Mouse (Mus musculus) urinary bladder, postnatal 36 days (tissue): ENCODE results near the gene Ap1b1.
A peak's percentile ranks its signal among the peaks of the same experiment; 100 is the strongest.

Experiments used
- DNase-seq, 2 experiments: peaks; one replicate each; pipeline ENCODE4 v3.0.0; 2022; ENCODE audit warnings: low spot score in 2 of 2, mixed read lengths in 1 of 2

Gene Ap1b1

DNA sequence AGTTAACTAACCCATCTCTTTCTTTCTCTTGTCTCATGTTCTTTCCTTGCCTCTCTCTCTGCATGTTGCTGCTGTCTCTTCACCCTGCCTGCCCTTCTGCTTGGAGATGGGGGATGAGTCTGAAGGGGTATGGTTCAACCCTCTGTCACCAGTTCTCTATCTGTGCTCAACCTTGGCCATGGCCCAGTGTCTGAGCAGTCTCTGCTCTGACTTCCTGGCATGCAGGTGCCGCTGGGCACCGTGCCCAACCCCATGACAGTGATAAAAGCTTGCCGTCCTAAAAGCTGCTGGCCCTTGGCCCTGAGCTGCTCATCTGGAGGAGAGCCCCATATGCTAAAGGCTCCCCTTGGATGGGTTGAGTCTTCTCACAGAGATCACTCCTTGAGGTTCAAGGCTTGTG, 46.5 kb downstream of the Ap1b1 start:
- no peak for DNase-seq

DNA sequence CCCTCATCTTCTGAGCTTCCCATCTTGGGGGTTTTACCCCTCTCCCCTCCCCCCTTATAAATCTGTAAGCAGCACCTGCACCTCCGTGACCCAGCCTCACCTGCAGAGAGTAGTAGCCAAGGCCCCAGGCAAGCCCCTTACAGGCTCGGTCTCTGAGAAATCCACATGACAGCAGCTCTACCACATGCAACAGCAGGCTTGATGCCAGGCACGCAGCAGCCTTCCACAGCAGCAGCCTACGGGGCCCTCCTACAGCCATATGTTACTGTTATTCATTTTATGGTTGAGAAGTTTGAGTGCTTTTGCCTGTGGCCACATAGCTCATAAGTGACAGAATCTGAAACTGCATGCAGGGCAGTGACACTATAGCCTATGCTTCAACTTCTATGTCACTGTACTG, 48.8 kb downstream of the Ap1b1 start:
- no peak for DNase-seq

DNA sequence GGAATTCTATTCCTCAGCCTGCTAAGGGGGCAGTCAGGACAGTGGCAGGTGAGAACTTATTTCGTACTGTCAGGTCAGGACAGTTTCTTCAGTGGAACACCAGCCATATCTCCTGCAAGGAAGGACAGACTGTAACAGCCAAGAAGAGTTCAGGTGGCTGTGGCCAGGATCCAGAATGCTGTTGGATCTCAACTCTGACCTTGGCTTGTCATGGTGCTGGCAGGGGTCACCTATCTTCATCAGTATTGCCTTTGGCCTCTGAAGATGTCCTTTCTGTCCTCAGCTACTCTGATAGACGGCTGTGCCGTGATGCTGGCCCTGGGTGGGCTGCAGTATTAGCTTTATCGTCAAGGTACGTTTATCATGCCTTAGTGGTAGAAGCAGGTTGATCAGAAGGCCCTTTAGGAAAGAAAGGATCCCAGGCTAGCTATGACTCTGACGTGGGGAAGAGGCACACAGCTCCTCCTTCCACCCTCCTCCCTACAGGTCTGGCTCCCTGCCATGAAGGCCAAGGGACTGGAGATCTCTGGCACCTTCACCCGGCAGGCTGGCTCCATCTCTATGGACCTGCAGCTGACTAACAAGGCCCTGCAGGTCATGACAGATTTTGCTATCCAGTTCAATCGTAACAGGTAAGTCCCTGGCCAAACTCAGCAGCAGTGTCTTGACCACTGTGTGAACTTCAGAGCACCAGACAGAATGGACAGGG, 50.7 kb downstream of the Ap1b1 start:
- DNase-seq: peak; percentile 60 to 82

DNA sequence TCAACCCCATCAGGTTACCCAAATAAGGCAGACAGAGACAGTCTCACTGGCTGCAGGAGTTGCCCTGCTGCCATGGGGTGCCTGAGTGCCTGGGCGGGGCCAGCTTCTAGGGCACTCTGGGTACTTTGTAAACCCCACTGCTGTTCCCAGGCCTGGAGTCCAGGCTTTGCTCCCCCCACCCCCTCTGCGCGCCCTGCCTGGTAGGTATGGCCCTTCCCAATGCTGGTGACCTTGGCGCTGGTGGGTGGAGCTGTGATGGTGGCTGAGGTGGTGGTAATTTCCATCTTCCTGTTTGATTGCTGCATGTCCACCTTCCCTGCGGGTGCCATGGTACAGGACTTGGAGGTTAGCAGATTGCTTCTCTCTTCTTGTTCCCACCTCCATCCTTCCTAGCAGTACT, 54.0 kb downstream of the Ap1b1 start:
- no peak for DNase-seq

DNA sequence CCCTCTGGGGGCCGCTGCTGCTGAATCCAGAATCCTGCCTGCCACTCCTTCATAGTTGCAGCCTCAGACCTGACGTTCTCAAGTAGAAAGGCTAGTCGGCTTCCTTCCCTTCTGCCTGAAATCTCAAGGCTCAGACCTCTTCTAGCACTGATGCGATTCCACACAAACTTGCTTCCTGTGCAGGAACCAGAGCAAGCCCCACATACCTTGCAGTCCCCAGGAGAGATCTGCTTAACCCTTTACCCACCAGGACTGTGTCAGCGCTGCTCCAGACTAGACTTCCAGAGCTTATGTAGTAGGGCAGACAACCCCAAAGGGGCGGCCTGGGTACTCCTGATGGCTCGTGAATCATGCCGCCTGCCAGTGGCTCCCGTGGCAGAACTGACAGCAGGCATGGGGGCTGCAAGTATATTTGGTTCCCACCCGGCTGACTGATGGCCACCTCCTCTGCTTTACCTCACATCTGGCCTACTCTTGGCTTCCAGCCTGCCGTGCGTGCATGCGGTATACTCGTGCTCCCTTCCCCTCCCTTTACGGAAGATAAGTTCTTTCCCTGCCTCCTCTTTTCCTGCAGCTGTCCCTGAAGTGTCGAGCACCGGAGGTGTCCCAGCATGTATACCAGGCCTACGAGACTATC, 54.6 kb downstream of the Ap1b1 start:
- no peak for DNase-seq

DNA sequence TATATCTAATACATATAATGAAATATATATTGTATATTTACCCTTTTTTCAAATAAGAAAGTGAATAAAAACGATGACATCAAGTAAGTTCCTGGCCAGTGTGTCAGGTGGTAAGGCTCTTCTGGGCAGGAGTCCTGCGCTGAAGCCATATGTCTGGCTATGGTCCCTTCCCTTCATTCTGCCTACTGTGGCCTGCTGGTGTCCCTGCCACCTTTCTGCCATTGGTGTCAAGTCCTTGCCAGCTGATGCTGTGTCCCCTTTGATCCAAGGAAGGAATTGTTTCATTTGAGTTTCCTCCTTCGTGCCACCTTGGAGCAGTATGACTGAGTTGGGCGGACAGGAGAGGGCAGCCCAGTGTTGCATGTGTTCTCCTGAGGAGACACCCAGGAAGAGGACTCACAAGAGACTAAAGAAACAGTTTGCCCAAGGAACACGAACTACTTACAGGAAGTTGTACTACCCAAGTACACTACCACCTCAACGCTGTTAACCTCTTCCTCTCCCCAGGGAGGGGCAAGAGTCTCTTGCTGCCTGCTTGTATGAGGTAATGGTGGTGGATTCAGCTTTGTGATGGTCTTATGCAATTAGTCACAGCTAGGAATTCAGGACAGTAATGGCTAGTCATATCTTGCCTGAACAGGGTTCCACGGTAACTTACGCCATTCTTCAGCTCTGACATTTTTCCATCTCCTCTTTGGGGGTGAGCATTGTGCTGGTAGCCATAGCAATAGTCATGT, 56.2 kb downstream of the Ap1b1 start:
- no peak for DNase-seq

DNA sequence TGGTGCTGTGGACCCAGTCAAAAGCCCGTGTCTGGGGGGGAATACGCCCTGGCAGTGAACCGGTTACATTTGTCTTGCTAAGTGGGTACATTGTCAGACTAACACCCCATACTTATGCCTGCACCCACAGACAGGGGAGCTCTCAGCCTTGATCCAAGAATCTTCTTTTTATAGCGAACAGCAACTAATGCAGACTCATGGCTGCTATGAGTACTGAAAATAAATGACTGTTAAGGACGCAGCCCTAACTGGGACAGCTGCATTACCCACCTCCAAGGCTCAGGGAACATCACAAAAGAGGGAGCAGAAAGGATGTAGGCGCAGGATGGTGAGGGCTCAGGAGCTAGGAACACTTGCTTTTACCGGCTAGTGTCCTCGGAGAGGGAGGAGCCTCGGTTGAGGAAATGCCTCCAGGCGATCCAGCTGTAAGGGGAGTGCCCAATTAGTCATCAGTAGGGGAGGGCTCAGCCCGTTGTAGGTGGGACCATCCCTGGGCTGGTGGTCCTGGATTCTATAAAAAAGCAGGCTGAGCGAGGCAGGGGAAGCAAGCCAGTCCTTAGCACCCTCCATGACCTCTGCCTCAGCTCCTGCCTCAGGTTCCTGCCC, 59.8 kb downstream of the Ap1b1 start:
- DNase-seq: no peak

DNA sequence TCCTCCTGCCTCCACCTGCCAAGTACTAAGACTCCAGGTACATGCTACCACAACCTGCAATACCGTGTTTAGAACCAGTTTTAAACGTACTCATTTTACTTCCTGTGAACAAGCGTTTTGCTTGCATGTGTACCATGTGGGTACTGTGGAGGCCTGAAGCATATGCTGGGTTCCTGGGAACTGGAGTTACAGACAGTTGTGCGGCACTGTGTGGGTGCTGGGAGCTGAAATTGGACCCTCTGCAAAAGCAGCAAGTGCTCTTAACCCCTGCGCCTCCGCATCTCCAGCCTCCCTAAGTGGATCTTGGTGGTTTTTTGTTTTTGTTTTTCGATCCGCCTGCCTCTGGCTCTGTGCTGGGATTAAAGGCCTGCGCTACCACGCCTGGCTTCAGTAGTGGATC, 65.0 kb downstream of the Ap1b1 start:
- DNase-seq: no peak

DNA sequence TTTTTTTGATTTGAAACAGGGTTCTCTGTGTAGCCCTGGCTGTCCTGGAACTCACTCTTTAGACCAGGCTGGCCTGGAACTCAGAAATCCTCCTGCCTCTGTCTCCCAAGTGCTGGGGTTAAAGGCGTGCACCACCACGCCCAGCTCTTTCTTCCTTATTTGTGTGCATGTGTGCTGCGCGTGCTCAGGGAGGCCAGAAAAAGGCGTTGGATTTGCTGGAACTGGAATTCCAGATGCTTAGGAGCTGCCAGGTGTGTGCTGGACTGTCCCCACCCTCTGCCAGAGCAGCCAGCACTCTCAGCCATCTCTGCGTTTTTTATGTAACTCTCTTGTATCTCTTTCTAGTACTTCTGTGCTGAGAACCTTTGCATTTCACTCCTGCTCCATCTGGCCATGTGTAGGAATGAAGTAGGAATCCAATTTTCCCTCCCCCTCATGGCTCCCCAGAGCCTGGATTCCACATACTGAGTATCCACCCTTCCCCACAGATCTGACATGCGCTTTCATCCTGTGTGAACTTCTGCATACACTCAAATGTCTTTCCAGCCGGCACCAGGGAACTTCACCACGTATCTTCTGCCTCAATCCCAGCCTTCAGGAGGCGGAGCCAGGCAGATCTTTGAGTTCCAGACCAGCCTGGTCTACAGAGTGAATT, 65.7 kb downstream of the Ap1b1 start:
- no peak for DNase-seq

DNA sequence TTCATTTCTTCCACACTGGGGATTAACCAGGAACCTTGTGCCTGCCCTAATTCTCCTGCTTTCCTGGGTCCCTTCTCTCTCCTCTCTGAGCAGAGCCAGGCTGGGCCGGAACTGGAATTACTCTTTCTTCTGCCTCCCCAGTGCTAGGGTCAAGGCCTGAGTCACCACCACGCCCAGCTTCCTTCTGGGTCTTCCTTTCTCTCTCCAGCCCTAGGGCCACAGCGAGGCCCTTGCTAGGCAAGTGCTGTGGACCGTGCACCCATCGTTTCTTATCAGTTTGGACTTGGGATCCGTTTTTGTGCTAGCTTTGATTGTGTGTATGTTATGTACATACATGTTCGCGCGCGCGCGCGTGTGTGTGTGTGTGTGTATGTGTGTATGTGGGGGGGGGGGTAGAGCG, 67.5 kb downstream of the Ap1b1 start:
- no peak for DNase-seq

DNA sequence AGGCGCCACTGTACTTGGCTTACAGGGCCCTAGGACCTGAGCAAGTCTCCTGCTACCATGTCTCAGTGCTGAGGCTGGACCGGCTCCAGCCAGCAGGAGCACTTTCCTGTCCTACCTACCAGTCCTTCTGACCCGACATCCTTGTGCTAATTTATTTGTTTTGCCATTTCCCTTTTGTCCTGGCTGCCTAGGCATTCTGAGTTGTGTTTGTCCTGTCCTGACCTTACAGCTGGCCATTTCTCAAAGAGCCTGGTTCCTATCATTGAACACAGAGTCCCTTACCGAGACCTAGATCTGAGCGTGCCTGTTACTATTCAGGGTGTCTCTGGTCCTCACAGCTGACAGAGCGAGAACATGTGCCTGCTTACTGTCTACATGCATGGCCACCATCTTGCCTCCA, 68.2 kb downstream of the Ap1b1 start:
- DNase-seq: no peak

DNA sequence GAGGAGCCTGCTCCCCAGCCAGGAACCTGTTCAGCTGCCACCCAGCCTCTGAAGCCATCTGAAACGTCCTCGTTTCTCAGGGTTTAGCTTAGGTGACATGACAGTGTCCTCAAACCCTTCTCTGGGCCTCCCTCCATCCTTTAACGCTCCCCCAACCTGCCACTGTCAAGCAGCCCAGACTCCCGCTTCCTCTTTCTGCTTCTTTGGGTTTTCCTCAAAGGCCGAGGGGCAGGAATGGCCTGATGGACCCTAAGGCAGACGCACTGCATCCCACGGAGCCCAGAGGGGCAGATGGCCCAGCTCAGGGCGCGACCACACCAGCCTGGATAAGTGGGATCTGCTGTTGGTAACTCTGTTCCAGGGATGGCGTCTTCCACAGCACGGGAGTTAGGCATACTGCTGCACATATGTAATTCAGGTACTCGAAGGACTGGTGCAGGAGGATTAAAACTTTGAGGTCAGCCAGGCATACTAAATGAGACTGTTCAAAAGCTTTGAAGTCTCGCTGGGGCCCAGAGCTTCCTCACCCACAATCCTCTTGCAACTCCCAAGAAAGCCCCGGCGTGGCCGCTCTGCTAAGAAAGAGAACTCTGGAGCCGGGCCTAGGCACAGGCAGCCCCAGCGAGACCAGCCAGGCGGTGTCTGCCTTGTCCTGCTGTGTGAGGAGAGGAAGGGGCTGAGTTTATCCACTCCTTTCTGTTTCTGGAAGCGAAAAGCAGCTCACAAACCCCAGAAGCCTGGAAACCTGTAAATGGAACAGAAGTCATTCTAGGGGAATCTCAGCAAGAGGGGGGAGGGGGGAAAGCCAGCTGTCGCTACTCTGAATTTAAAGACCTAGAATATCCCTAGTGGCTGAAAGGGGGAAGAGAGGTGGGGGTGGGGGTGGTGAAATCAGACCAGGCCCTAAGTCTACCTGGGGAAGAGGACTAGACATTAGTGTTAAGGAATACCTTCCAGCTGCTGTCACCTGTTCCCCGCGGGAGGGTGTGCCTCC, 69.6 kb downstream of the Ap1b1 start:
- no peak for DNase-seq

DNA sequence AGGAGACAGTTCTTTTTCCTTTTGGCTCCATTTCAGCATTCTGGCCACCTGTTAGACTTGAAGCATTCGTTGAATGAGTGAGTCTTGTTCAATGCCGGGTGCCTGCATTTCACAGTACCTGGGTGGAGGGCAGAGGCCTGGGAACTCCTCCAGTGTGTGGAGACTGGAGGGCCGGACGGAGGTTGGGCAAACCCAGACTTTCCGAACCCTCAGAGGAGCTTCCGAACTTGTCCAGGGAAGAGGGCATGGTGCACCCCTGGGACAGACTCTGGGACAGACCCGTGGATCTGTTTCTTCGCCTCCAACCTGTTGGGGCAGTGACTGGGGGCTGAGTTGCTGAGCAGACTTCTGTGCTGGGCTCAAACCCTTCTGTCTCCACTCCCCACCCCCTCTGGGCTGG, 70.4 kb downstream of the Ap1b1 start:
- no peak for DNase-seq

DNA sequence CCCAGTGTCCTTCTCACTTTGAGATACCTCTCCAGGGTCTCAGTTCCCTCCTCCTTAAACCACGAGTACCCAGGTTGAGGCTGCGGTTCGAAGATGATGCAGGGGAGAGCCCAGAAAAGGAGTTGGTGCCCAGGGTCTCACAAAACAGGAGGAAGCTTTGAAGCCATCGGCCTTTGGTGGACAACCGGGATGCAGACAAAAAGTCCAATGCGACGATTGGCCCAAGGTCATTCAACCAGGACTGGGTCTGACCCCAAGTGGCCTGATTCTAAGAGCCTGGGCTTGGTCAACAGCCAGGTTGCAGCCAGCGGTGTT, 70.9 kb downstream of the Ap1b1 start:
- no peak for DNase-seq

DNA sequence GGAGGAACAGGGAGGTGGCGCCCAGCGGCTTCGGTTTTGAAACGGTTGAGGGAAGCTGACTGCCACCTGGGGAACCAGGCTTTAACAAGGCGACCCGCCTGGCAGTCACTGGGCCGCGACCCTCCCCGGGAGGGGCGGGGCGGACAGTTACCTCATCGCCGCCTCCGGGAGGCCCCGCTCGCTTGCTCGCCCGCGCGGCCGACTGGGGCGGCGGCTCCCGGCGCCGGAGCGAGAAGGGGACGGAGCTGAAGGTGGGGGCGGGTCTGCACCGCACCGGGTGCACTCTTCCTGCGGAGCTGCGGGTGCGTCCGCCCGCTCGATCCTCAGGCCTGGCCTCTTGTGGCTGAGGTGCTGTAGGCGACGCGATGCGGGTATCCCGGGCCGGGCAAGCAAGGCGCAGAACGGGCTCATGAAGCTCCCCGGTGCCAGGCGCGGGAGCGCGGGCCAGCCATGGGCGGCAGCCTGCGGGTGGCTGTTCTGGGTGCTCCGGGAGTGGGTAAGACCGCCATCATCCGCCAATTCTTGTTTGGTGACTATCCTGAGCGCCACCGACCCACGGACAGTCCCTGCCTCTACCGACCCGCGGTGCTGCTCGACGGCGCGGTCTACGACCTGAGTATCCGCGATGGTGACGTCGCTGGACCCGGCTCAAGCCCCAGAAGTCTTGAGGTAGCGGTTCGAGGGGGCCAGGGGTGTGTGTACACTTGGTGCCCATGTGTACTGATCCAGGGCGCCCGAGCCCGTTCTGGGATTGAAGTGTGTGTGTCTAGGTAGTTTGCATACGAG, 71.4 kb downstream of the Ap1b1 start, which contains the start of gene Rasl10a:
Rasl10a (plus strand) TSS at position 273 of the 786 bp plus-strand sequence.
- DNase-seq: peak in 1 of 2 experiments; percentile 44

DNA sequence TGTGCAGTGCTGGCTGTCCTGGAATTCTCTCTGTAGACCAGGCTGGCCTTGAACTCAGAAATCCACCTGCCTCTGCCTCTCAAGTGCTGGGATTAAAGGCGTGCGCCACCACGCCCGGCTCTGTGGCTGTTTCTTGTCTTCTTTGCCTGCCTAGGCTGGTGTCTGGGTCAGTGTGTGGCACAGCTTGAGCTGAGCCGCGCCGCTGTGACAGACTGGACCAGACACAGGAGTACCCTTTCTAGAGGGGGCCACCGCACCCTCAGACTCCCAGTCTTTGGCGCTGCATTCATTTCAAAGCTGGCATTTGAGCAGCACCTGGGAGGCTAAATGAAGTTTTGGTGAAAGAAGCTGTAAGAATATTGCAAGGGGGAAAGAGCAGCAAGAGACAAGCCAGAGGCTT, 72.2 kb downstream of the Ap1b1 start:
- no peak for DNase-seq

DNA sequence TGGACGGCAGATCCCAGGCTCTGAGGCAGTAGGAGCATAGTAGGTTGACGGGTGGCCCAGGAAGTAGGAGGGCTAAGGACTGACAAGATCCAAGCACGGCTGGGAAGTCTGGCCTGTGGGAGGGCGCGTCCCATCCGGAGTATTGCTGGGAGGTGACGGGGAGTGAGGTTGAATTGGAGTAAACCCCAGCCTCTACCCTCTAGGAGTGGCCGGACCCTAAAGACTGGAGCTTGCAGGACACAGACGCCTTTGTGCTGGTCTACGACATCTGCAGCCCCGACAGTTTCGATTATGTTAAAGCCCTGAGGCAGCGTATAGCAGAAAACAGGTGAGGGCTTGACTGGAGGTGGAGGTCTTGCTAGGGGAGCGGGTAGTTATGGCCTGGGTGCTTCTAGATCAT, 72.6 kb downstream of the Ap1b1 start:
- DNase-seq: no peak

DNA sequence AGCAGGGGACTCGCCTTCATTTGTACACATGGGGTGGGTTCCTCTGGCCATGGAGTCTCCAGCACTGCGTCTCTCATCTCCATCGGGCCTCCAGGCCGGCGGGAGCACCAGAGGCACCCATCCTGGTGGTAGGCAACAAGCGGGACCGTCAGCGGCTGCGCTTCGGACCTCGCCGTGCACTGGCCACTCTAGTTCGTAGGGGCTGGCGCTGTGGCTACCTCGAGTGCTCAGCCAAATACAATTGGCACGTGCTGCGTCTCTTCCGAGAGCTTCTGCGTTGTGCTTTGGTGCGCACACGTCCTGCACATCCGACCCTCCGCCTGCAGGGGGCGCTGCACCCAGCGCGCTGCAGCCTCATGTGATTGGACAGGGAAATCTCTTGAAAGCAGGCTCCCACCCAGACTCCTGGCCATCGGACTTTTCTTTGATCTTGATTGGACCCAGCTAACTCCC, 73.1 kb downstream of the Ap1b1 start:
- no peak for DNase-seq

DNA sequence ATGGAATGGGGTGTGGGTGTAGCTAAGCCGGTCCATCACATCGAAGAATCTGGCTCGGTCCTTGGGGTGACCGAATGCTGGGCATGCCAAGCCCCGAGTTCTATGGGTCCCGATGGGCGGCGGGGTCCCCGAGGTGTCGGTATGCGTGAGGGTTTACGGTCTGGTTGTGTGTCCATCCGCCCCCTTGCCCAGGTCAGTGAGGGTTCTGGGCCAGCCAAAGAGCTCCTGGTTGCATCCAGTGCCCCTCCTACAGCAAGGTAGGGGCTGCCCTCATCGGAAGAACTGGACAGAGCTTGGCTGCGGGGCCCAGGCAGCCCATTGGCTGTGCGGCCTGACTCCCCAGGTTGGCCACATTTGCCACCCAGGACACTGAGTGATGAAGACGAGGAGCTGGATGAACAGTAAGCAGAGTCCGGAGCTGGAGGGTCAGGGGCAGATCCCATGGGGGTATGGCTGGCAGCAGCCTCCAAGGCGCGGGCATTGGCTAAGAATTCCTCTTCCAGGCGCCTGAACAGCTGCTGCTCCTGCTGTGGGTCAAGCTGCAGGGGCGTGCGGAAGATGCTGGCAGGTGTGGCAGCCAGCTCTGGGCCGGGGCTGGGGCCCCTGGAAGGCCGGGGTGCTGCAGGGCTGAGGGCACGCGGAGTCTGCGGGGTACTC, 74.3 kb downstream of the Ap1b1 start:
- DNase-seq: no peak
